Mouse (Mus musculus): ENCODE data around the gene Itga8.

- TF ChIP-seq POLR2A (IDR thresholded peaks at IDR 0.05; ENCODE audit: control insufficient read depth, extremely low read depth, insufficient read depth, low read length, poor library complexity): no peak
- TF ChIP-seq CTCF (IDR thresholded peaks at IDR 0.05; ENCODE audit: borderline replicate concordance, control insufficient read depth, extremely low read depth, insufficient read depth, low read length, poor library complexity): no peak
Measured at GRCm38 (mm10) chr2:12198699-12199098, 103.0 kb downstream of the Itga8 start.

All from thymus, adult 2 months (tissue).